Mouse (Mus musculus) 3134 (cell line): ENCODE data around the gene Rbm6.

Experiments used
- DNase-seq: peaks from one replicate; pipeline ENCODE4 v3.0.0-alpha.2; 2011; ENCODE audit warnings: low spot score; ENCODE audit not compliant: insufficient read length; ENCODE audit errors: extremely low read depth

Gene Rbm6

GRCm38 (mm10) chr9:107880411-107880810 is 7.4 kb upstream of the Rbm6 start:
- DNase-seq = no peak

- DNase-seq = peak; percentile 94
Observed at GRCm38 (mm10) chr9:107872350-107873098, 513 bp downstream of the Rbm6 start.

GRCm38 (mm10) chr9:107866081-107866480 is 7.0 kb downstream of the Rbm6 start:
- no peak for DNase-seq

GRCm38 (mm10) chr9:107864493-107864892 is 8.5 kb downstream of the Rbm6 start:
- DNase-seq = no peak

- no peak for DNase-seq
Observed at GRCm38 (mm10) chr9:107858343-107858742, 14.7 kb downstream of the Rbm6 start.

- DNase-seq = no peak
Observed at GRCm38 (mm10) chr9:107848922-107849321, 24.1 kb downstream of the Rbm6 start.

GRCm38 (mm10) chr9:107842709-107843108 is 30.3 kb downstream of the Rbm6 start:
- no peak for DNase-seq

GRCm38 (mm10) chr9:107838869-107839268 is 34.2 kb downstream of the Rbm6 start:
- DNase-seq = no peak

GRCm38 (mm10) chr9:107833826-107834225 is 39.2 kb downstream of the Rbm6 start:
- DNase-seq = peak; percentile 60

GRCm38 (mm10) chr9:107831765-107832164 is 41.3 kb downstream of the Rbm6 start:
- peak; percentile 19 for DNase-seq

- no peak for DNase-seq
Observed at GRCm38 (mm10) chr9:107812132-107812531, 60.9 kb downstream of the Rbm6 start.

- no peak for DNase-seq
Observed at GRCm38 (mm10) chr9:107810985-107811384, 62.1 kb downstream of the Rbm6 start.

- no peak for DNase-seq
Observed at GRCm38 (mm10) chr9:107791714-107792113, 81.3 kb downstream of the Rbm6 start.

GRCm38 (mm10) chr9:107782536-107783203 is 90.4 kb downstream of the Rbm6 start:
- no peak for DNase-seq

- DNase-seq = no peak
Observed at GRCm38 (mm10) chr9:107776809-107777208, 96.2 kb downstream of the Rbm6 start.

GRCm38 (mm10) chr9:107774411-107774810 is 98.6 kb downstream of the Rbm6 start:
- DNase-seq = no peak

- DNase-seq = no peak
Observed at GRCm38 (mm10) chr9:107771782-107772181, 101.3 kb downstream of the Rbm6 start.

GRCm38 (mm10) chr9:107770374-107771290 is 102.4 kb downstream of the Rbm6 start, which contains the start of gene Rbm5:
Gene Rbm5 (minus strand): TSS chr9:107770996.
- peak; percentile 93 for DNase-seq

GRCm38 (mm10) chr9:107770037-107770373 is 103.0 kb downstream of the Rbm6 start:
- DNase-seq = no peak

GRCm38 (mm10) chr9:107769445-107770000 is 103.5 kb downstream of the Rbm6 start:
- no peak for DNase-seq

- no peak for DNase-seq
Observed at GRCm38 (mm10) chr9:107768851-107769250, 104.2 kb downstream of the Rbm6 start.
